Mouse (Mus musculus) embryonic facial prominence, embryonic 11.5 days (tissue): ENCODE measurements around the gene Klhdc10. TPM values are rescaled to one million over a fixed set of nuclear protein-coding genes. Genes with fewer than 3 reads are reported as not detected.

Experiments
- ATAC-seq: fragments of 200-750 bp; cut with Nextera tagmentation; replicated peaks from 2 replicates; pipeline ENCODE4 v1.8.0; 2017; ENCODE audit warnings: low read depth; ENCODE audit not compliant: insufficient number of reproducible peaks, low FRiP score, low TSS enrichment
- DNase-seq: peaks from one replicate; pipeline ENCODE4 v3.0.0-alpha.2; 2015; ENCODE audit warnings: low spot score
- H3K27ac ChIP-seq: fragments of 300-500 bp; sonication (generic); replicated peaks from 2 replicates; pipeline ENCODE4 v1.5.1; 2014; ENCODE audit warnings: mild to moderate bottlenecking, low read depth, low read length, control low read depth
- H3K27me3 ChIP-seq: fragments of 300-500 bp; sonication (generic); 2 replicates; pipeline ENCODE4 v1.6.1; 2014; ENCODE audit warnings: mild to moderate bottlenecking, low read length, moderate library complexity, mixed read lengths; ENCODE audit not compliant: control insufficient read depth, insufficient read depth
- H3K36me3 ChIP-seq: fragments of 300-500 bp; sonication (generic); replicated peaks from 2 replicates; pipeline ENCODE4 v1.6.1; 2014; ENCODE audit warnings: low read depth, mild to moderate bottlenecking, low read length, moderate library complexity, mixed read lengths; ENCODE audit not compliant: control insufficient read depth, insufficient read depth
- H3K4me1 ChIP-seq: fragments of 300-500 bp; sonication (generic); 2 replicates; pipeline ENCODE4 v1.6.1; 2014; ENCODE audit warnings: low read length, mixed read lengths; ENCODE audit not compliant: control insufficient read depth, insufficient read depth
- H3K4me2 ChIP-seq: fragments of 300-500 bp; sonication (generic); 2 replicates; pipeline ENCODE4 v1.6.1; 2014; ENCODE audit warnings: low read depth, mild to moderate bottlenecking, control low read depth, low read length, moderate library complexity
- H3K4me3 ChIP-seq: fragments of 300-500 bp; sonication (generic); 2 replicates; pipeline ENCODE4 v1.5.1; 2014; ENCODE audit warnings: low read depth, low read length, control low read depth
- H3K9ac ChIP-seq: fragments of 300-500 bp; sonication (generic); replicated peaks from 2 replicates; pipeline ENCODE4 v1.6.1; 2014; ENCODE audit warnings: mild to moderate bottlenecking, control low read depth, low read length
- H3K9me3 ChIP-seq: fragments of 300-500 bp; sonication (generic); replicated peaks from 2 replicates; pipeline ENCODE4 v1.6.1; 2016; ENCODE audit warnings: mild to moderate bottlenecking, low read length, inconsistent platforms, mixed read lengths; ENCODE audit not compliant: control insufficient read depth
- WGBS: fragments of 180-500 bp; shearing (Covaris S2); extraction: QIAGEN DNeasy Blood & Tissue Kit; methylation state at CpG from one replicate; pipeline ENCODE4 v1.1.7; 2014; 5-methylcytosine and 5-hydroxymethylcytosine counted together
- polyA plus RNA-seq: library from polyadenylated mRNA; unstranded; fragments of >200 nt; fragmentation: Nextera tagmentation; extraction: Ambion mirVana; gene quantifications from 2 replicates; pipeline ENCODE4 v1.2.1, GENCODE M21; 2014

The Klhdc10 gene
- polyA plus RNA-seq, result 33.9 and 35.1 TPM in 2 replicates

GRCm38 (mm10) chr6:30401308-30402015 is at the start of gene Klhdc10:
Gene Klhdc10, plus strand, starts transcription at chr6:30401868.
- ATAC-seq, result peak; percentile 99
- WGBS, result under 1% methylated on average over 41 of the region's 41 CpGs
- H3K27me3 ChIP-seq, result no peaks in the 10 kb centered on the region

GRCm38 (mm10) chr6:30352762-30353161 is 48.9 kb upstream of the Klhdc10 start:
- WGBS, result 44% methylated on average over 8 of the region's 8 CpGs

More at GRCm38 (mm10) chr6:30401308-30402015, at the start of gene Klhdc10:
- Histone ChIP-seq H3K36me3 (no peaks in the 10 kb centered on the region), H3K4me3 (peak within 1 kb of the TSS; percentile 87), H3K9ac (peak within 1 kb of the TSS; percentile 89), H3K4me1 (no peaks in the 10 kb centered on the region), H3K9me3 (no peaks in the 10 kb centered on the region), H3K27ac (peak within 1 kb of the TSS; percentile 92), H3K4me2 (peak within 1 kb of the TSS; percentile 51)
- peak; percentile 100 for DNase-seq

GRCm38 (mm10) chr6:30353661-30354060 is 48.0 kb upstream of the Klhdc10 start:
- DNase-seq, result no peak
- 69% methylated on average over 8 of the region's 8 CpGs for WGBS

More at GRCm38 (mm10) chr6:30352762-30353161, 48.9 kb upstream of the Klhdc10 start:
- Histone ChIP-seq H3K4me1 (no peaks in the 10 kb centered on the region), H3K27ac (no peak overlapping the region), H3K27me3 (no peaks in the 10 kb centered on the region), H3K9me3 (no peaks in the 10 kb centered on the region), H3K4me2 (no peak overlapping the region), H3K4me3 (no peak overlapping the region), H3K36me3 (no peaks in the 10 kb centered on the region), H3K9ac (no peak overlapping the region)
- no peak for DNase-seq
- ATAC-seq, result no peak

GRCm38 (mm10) chr6:30354760-30355159 is 46.9 kb upstream of the Klhdc10 start:
- WGBS, result 35% methylated on average over 5 of the region's 5 CpGs
- no peak overlapping the region for H3K27ac ChIP-seq
- no peak overlapping the region for H3K4me3 ChIP-seq
- ATAC-seq, result no peak
- H3K9me3 ChIP-seq, result no peaks in the 10 kb centered on the region
- no peaks in the 10 kb centered on the region for H3K27me3 ChIP-seq
- no peaks in the 10 kb centered on the region for H3K4me1 ChIP-seq
- no peak for DNase-seq
- H3K9ac ChIP-seq, result no peak overlapping the region
- no peaks in the 10 kb centered on the region for H3K36me3 ChIP-seq
- H3K4me2 ChIP-seq, result no peak overlapping the region

More at GRCm38 (mm10) chr6:30353661-30354060, 48.0 kb upstream of the Klhdc10 start:
- Histone ChIP-seq H3K9me3 (no peaks in the 10 kb centered on the region), H3K4me2 (no peak overlapping the region), H3K36me3 (no peaks in the 10 kb centered on the region), H3K4me1 (no peaks in the 10 kb centered on the region), H3K4me3 (no peak overlapping the region), H3K27me3 (no peaks in the 10 kb centered on the region), H3K9ac (no peak overlapping the region), H3K27ac (no peak overlapping the region)
- no peak for ATAC-seq

GRCm38 (mm10) chr6:30355701-30356100 is 46.0 kb upstream of the Klhdc10 start:
- no peaks in the 10 kb centered on the region for H3K9me3 ChIP-seq
- no peak overlapping the region for H3K4me3 ChIP-seq
- no peaks in the 10 kb centered on the region for H3K36me3 ChIP-seq
- H3K27ac ChIP-seq, result no peak overlapping the region
- no peak overlapping the region for H3K9ac ChIP-seq
- ATAC-seq (no peak), DNase-seq (no peak)
- H3K27me3 ChIP-seq, result no peaks in the 10 kb centered on the region
- no peaks in the 10 kb centered on the region for H3K4me1 ChIP-seq
- H3K4me2 ChIP-seq, result no peak overlapping the region
- whole genome bisulfite sequencing, result 89% methylated on average over 8 of the region's 8 CpGs

GRCm38 (mm10) chr6:30356161-30356560 is 45.5 kb upstream of the Klhdc10 start:
- Histone ChIP-seq H3K4me2 (no peak overlapping the region), H3K9me3 (no peaks in the 10 kb centered on the region), H3K36me3 (no peaks in the 10 kb centered on the region), H3K4me1 (no peaks in the 10 kb centered on the region), H3K9ac (no peak overlapping the region), H3K4me3 (no peak overlapping the region), H3K27me3 (no peaks in the 10 kb centered on the region), H3K27ac (no peak overlapping the region)
- DNase-seq, result no peak
- no peak for ATAC-seq
- WGBS, result 84% methylated on average over 5 of the region's 5 CpGs

- no peaks in the 10 kb centered on the region for H3K27me3 ChIP-seq
- no peaks in the 10 kb centered on the region for H3K36me3 ChIP-seq
- H3K9me3 ChIP-seq, result no peaks in the 10 kb centered on the region
- 83% methylated on average over 12 of the region's 12 CpGs for WGBS
- H3K27ac ChIP-seq, result no peak overlapping the region
- H3K4me2 ChIP-seq, result no peak overlapping the region
- H3K4me3 ChIP-seq, result no peak overlapping the region
- no peak overlapping the region for H3K9ac ChIP-seq
- no peaks in the 10 kb centered on the region for H3K4me1 ChIP-seq
- ATAC-seq (no peak), DNase-seq (no peak)
Measured at GRCm38 (mm10) chr6:30356680-30357079, 45.0 kb upstream of the Klhdc10 start.

- WGBS, result 17% methylated on average over 9 of the region's 9 CpGs
- ATAC-seq, result no peak
Measured at GRCm38 (mm10) chr6:30357561-30358177, 44.0 kb upstream of the Klhdc10 start.

More at GRCm38 (mm10) chr6:30357561-30358177, 44.0 kb upstream of the Klhdc10 start:
- H3K27me3 ChIP-seq, result no peaks in the 10 kb centered on the region
- no peaks in the 10 kb centered on the region for H3K9me3 ChIP-seq
- no peak overlapping the region for H3K4me3 ChIP-seq
- H3K4me1 ChIP-seq, result no peaks in the 10 kb centered on the region
- H3K36me3 ChIP-seq, result no peaks in the 10 kb centered on the region
- no peak overlapping the region for H3K4me2 ChIP-seq
- H3K9ac ChIP-seq, result no peak overlapping the region
- no peak overlapping the region for H3K27ac ChIP-seq
- DNase-seq, result peak; percentile 89
